Mouse (Mus musculus) R1 (cell line): ENCODE results near the gene Map3k5.

ENCODE experiments used
- DNase-seq: peaks from one replicate; pipeline ENCODE4 v3.0.0-alpha.2; 2018; ENCODE audit warnings: low read depth, low spot score

Gene Map3k5

GRCm38 (mm10) chr10:20056859-20057644 lies 122.8 kb downstream of the Map3k5 start:
- no peak for DNase-seq

GRCm38 (mm10) chr10:20058031-20058430 lies 123.8 kb downstream of the Map3k5 start:
- no peak for DNase-seq

GRCm38 (mm10) chr10:20058841-20059240 lies 124.6 kb downstream of the Map3k5 start:
- DNase-seq = no peak

GRCm38 (mm10) chr10:20060320-20060970 lies 126.2 kb downstream of the Map3k5 start:
- DNase-seq = no peak

GRCm38 (mm10) chr10:20064556-20065207 lies 130.4 kb downstream of the Map3k5 start:
- no peak for DNase-seq

- DNase-seq = no peak
Observed at GRCm38 (mm10) chr10:20066069-20066665, 131.9 kb downstream of the Map3k5 start.

GRCm38 (mm10) chr10:20069771-20070460 lies 135.6 kb downstream of the Map3k5 start:
- DNase-seq = no peak

- no peak for DNase-seq
Observed at GRCm38 (mm10) chr10:20070576-20071109, 136.4 kb downstream of the Map3k5 start.

GRCm38 (mm10) chr10:20071716-20072115 lies 137.4 kb downstream of the Map3k5 start:
- DNase-seq = no peak

- DNase-seq = peak; percentile 78
Observed at GRCm38 (mm10) chr10:20073236-20073893, 139.1 kb downstream of the Map3k5 start.

- DNase-seq = peak; percentile 25
Observed at GRCm38 (mm10) chr10:20076541-20077469, 142.5 kb downstream of the Map3k5 start.

- no peak for DNase-seq
Observed at GRCm38 (mm10) chr10:20078350-20078749, 144.1 kb downstream of the Map3k5 start.

GRCm38 (mm10) chr10:20087841-20088240 lies 153.6 kb downstream of the Map3k5 start:
- peak; percentile 65 for DNase-seq

GRCm38 (mm10) chr10:20089026-20089425 lies 154.8 kb downstream of the Map3k5 start:
- peak; percentile 65 for DNase-seq

GRCm38 (mm10) chr10:20090171-20090570 lies 155.9 kb downstream of the Map3k5 start:
- DNase-seq = peak; percentile 92

GRCm38 (mm10) chr10:20091416-20091815 lies 157.1 kb downstream of the Map3k5 start:
- peak; percentile 97 for DNase-seq

- peak; percentile 47 for DNase-seq
Observed at GRCm38 (mm10) chr10:20092371-20092770, 158.1 kb downstream of the Map3k5 start.

- no peak for DNase-seq
Observed at GRCm38 (mm10) chr10:20101456-20101855, 167.2 kb downstream of the Map3k5 start.

- DNase-seq = peak; percentile 48
Observed at GRCm38 (mm10) chr10:20104271-20104931, 170.1 kb downstream of the Map3k5 start.
